Mouse (Mus musculus) testis, adult 2 months (tissue): ENCODE data around the gene Ppat.

Experiments
- CTCF ChIP-seq: fragments of 200-500 bp; IDR thresholded peaks from 2 replicates; pipeline ENCODE4 v1.5.1; 2012; ENCODE audit warnings: low read depth, mild to moderate bottlenecking, inconsistent platforms, low read length, moderate library complexity; ENCODE audit not compliant: control insufficient read depth, insufficient read depth, insufficient replicate concordance
- POLR2A ChIP-seq: fragments of 200-500 bp; IDR thresholded peaks from 2 replicates; pipeline ENCODE4 v1.6.1; 2012; ENCODE audit warnings: low read depth, mild to moderate bottlenecking, inconsistent platforms, low read length, moderate library complexity; ENCODE audit not compliant: control insufficient read depth

- peak; percentile 9; the same call in 1 of the 2 replicates for TF ChIP-seq CTCF
- TF ChIP-seq POLR2A = no peak
Observed at GRCm38 (mm10) chr5:76964651-76965050, 13.3 kb upstream of the Ppat start.
